Mouse (Mus musculus) lung, embryonic 15.5 days (tissue): Measurements from ENCODE around the gene Clic6. TPM values are rescaled to one million over a fixed set of nuclear protein-coding genes. Genes with fewer than 3 reads are reported as not detected.

Source experiments
- ATAC-seq: fragments of 200-750 bp; cut with Nextera tagmentation; 2 replicates; pipeline ENCODE4 v1.8.0; 2017; ENCODE audit warnings: moderate number of reproducible peaks, borderline replicate concordance; ENCODE audit not compliant: low FRiP score, low TSS enrichment; ENCODE audit errors: extremely low read depth
- H3K27ac ChIP-seq: fragments of 300-500 bp; sonication (generic); 2 replicates; pipeline ENCODE4 v1.5.1; 2015; ENCODE audit warnings: moderate library complexity, mild to moderate bottlenecking, inconsistent platforms
- H3K27me3 ChIP-seq: fragments of 300-500 bp; sonication (generic); 2 replicates; pipeline ENCODE4 v1.6.1; 2015; ENCODE audit warnings: inconsistent platforms
- H3K36me3 ChIP-seq: fragments of 300-500 bp; sonication (generic); 2 replicates; pipeline ENCODE4 v1.6.1; 2015; ENCODE audit warnings: inconsistent platforms
- H3K4me1 ChIP-seq: fragments of 300-500 bp; sonication (generic); 2 replicates; pipeline ENCODE4 v1.6.1; 2015; ENCODE audit warnings: inconsistent platforms
- H3K4me2 ChIP-seq: fragments of 300-500 bp; sonication (generic); 2 replicates; pipeline ENCODE4 v1.6.1; 2015; ENCODE audit warnings: inconsistent platforms, mild to moderate bottlenecking, moderate library complexity
- H3K4me3 ChIP-seq: fragments of 300-500 bp; sonication (generic); 2 replicates; pipeline ENCODE4 v1.5.1; 2015; ENCODE audit warnings: mild to moderate bottlenecking, inconsistent platforms
- H3K9ac ChIP-seq: fragments of 300-500 bp; sonication (generic); 2 replicates; pipeline ENCODE4 v1.6.1; 2015; ENCODE audit warnings: inconsistent platforms
- H3K9me3 ChIP-seq: fragments of 300-500 bp; sonication (generic); 2 replicates; pipeline ENCODE4 v1.6.1; 2016; ENCODE audit warnings: inconsistent platforms
- WGBS: fragments of 180-500 bp; shearing (Covaris S2); methylation state at CpG from one replicate; pipeline ENCODE4 v1.1.7; 2015; 5-methylcytosine and 5-hydroxymethylcytosine counted together
- polyA plus RNA-seq: library from polyadenylated mRNA; unstranded; fragments of >200 nt; fragmentation: Nextera tagmentation; extraction: Ambion mirVana; gene quantifications from 2 replicates; pipeline ENCODE4 v1.2.1, GENCODE M21; 2015

The Clic6 gene
- polyA plus RNA-seq, 1 experiment from 2014 or later = 22.1 TPM

GRCm38 (mm10) chr16:92544264-92544663 lies 58.7 kb downstream of the Clic6 start:
- Histone ChIP-seq H3K27me3 (no peaks in the 10 kb centered on the region), H3K4me3 (no peak overlapping the region), H3K4me1 (no peaks in the 10 kb centered on the region), H3K36me3 (no peaks in the 10 kb centered on the region), H3K9ac (no peak overlapping the region), H3K27ac (no peak overlapping the region), H3K9me3 (no peaks in the 10 kb centered on the region), H3K4me2 (no peak overlapping the region)
- WGBS = 54% methylated on average over 1 of the region's 1 CpGs
- no peak for ATAC-seq

GRCm38 (mm10) chr16:92548651-92549050 lies 63.1 kb downstream of the Clic6 start:
- H3K36me3 ChIP-seq = no peaks in the 10 kb centered on the region
- no peak overlapping the region for H3K4me3 ChIP-seq
- H3K27ac ChIP-seq = no peak overlapping the region
- WGBS = 86% methylated on average over 9 of the region's 9 CpGs
- no peaks in the 10 kb centered on the region for H3K9me3 ChIP-seq
- H3K4me2 ChIP-seq = no peak overlapping the region
- no peaks in the 10 kb centered on the region for H3K4me1 ChIP-seq
- H3K27me3 ChIP-seq = no peaks in the 10 kb centered on the region
- no peak for ATAC-seq
- no peak overlapping the region for H3K9ac ChIP-seq

- H3K4me2 ChIP-seq = no peak overlapping the region
- ATAC-seq = no peak
- H3K36me3 ChIP-seq = no peaks in the 10 kb centered on the region
- WGBS = 71% methylated on average over 13 of the region's 13 CpGs
- no peaks in the 10 kb centered on the region for H3K9me3 ChIP-seq
- no peaks in the 10 kb centered on the region for H3K4me1 ChIP-seq
- H3K27ac ChIP-seq = no peak overlapping the region
- no peak overlapping the region for H3K9ac ChIP-seq
- H3K27me3 ChIP-seq = no peaks in the 10 kb centered on the region
- no peak overlapping the region for H3K4me3 ChIP-seq
Observed at GRCm38 (mm10) chr16:92551266-92552105, 66.0 kb downstream of the Clic6 start.

GRCm38 (mm10) chr16:92552106-92552382 lies 66.5 kb downstream of the Clic6 start:
- Histone ChIP-seq H3K4me1 (no peaks in the 10 kb centered on the region), H3K4me3 (no peak overlapping the region), H3K27me3 (no peaks in the 10 kb centered on the region), H3K27ac (no peak overlapping the region), H3K36me3 (no peaks in the 10 kb centered on the region), H3K4me2 (no peak overlapping the region), H3K9me3 (no peaks in the 10 kb centered on the region), H3K9ac (no peak overlapping the region)
- 39% methylated on average over 9 of the region's 9 CpGs for WGBS
- no peak for ATAC-seq

- Histone ChIP-seq H3K9me3 (no peaks in the 10 kb centered on the region), H3K4me3 (no peak overlapping the region), H3K27me3 (no peaks in the 10 kb centered on the region), H3K36me3 (no peaks in the 10 kb centered on the region), H3K4me1 (no peaks in the 10 kb centered on the region), H3K27ac (no peak overlapping the region), H3K4me2 (no peak overlapping the region), H3K9ac (no peak overlapping the region)
- ATAC-seq = no peak
- 26% methylated on average over 11 of the region's 11 CpGs for WGBS
Observed at GRCm38 (mm10) chr16:92552858-92553257, 67.3 kb downstream of the Clic6 start.

GRCm38 (mm10) chr16:92555051-92555450 lies 69.5 kb downstream of the Clic6 start:
- ATAC-seq = no peak
- H3K4me2 ChIP-seq = no peak overlapping the region
- no peaks in the 10 kb centered on the region for H3K36me3 ChIP-seq
- WGBS = 72% methylated on average over 1 of the region's 1 CpGs
- no peak overlapping the region for H3K9ac ChIP-seq
- H3K27me3 ChIP-seq = no peaks in the 10 kb centered on the region
- H3K4me1 ChIP-seq = no peaks in the 10 kb centered on the region
- H3K9me3 ChIP-seq = no peaks in the 10 kb centered on the region
- no peak overlapping the region for H3K27ac ChIP-seq
- no peak overlapping the region for H3K4me3 ChIP-seq

- Histone ChIP-seq H3K4me1 (peaks cover 5% of the 10 kb centered on the region; the same call in 1 of the 2 replicates), H3K27ac (no peak overlapping the region), H3K9ac (no peak overlapping the region), H3K9me3 (no peaks in the 10 kb centered on the region), H3K4me2 (peak overlapping the region; percentile 35), H3K4me3 (no peak overlapping the region), H3K36me3 (no peaks in the 10 kb centered on the region), H3K27me3 (no peaks in the 10 kb centered on the region)
- 27% methylated on average over 11 of the region's 11 CpGs for WGBS
- ATAC-seq = no peak
Observed at GRCm38 (mm10) chr16:92565291-92565690, 79.8 kb downstream of the Clic6 start.

- Histone ChIP-seq H3K36me3 (no peaks in the 10 kb centered on the region), H3K27me3 (no peaks in the 10 kb centered on the region), H3K9me3 (no peaks in the 10 kb centered on the region), H3K9ac (no peak overlapping the region), H3K4me2 (peak overlapping the region; percentile 35), H3K4me3 (no peak overlapping the region), H3K4me1 (peaks cover 5% of the 10 kb centered on the region; the same call in 1 of the 2 replicates), H3K27ac (no peak overlapping the region)
- WGBS = under 1% methylated on average over 6 of the region's 6 CpGs
- peak; percentile 43; the same call in 1 of the 2 replicates for ATAC-seq
Observed at GRCm38 (mm10) chr16:92565708-92566107, 80.2 kb downstream of the Clic6 start.

GRCm38 (mm10) chr16:92566146-92566545 lies 80.6 kb downstream of the Clic6 start:
- no peak overlapping the region for H3K9ac ChIP-seq
- H3K27ac ChIP-seq = no peak overlapping the region
- no peaks in the 10 kb centered on the region for H3K36me3 ChIP-seq
- H3K9me3 ChIP-seq = no peaks in the 10 kb centered on the region
- peaks cover 5% of the 10 kb centered on the region; the same call in 1 of the 2 replicates for H3K4me1 ChIP-seq
- no peak overlapping the region for H3K4me3 ChIP-seq
- ATAC-seq = no peak
- WGBS = 13% methylated on average over 5 of the region's 5 CpGs
- H3K27me3 ChIP-seq = no peaks in the 10 kb centered on the region
- peak overlapping the region; percentile 35 for H3K4me2 ChIP-seq

- Histone ChIP-seq H3K9ac (no peak overlapping the region), H3K4me3 (no peak overlapping the region), H3K4me1 (peaks cover 6% of the 10 kb centered on the region; the same call in 1 of the 2 replicates), H3K36me3 (no peaks in the 10 kb centered on the region), H3K4me2 (no peak overlapping the region), H3K27ac (no peak overlapping the region), H3K9me3 (no peaks in the 10 kb centered on the region), H3K27me3 (no peaks in the 10 kb centered on the region)
- WGBS = 90% methylated on average over 11 of the region's 11 CpGs
- ATAC-seq = no peak
Observed at GRCm38 (mm10) chr16:92571246-92571645, 85.7 kb downstream of the Clic6 start.

GRCm38 (mm10) chr16:92573193-92573592 lies 87.7 kb downstream of the Clic6 start:
- Histone ChIP-seq H3K36me3 (no peaks in the 10 kb centered on the region), H3K4me1 (peaks cover 6% of the 10 kb centered on the region; the same call in 1 of the 2 replicates), H3K4me3 (no peak overlapping the region), H3K9me3 (no peaks in the 10 kb centered on the region), H3K27me3 (no peaks in the 10 kb centered on the region), H3K9ac (no peak overlapping the region), H3K4me2 (no peak overlapping the region), H3K27ac (no peak overlapping the region; the same call in 1 of the 2 replicates)
- 41% methylated on average over 4 of the region's 4 CpGs for WGBS
- no peak for ATAC-seq

- ATAC-seq = no peak
- Histone ChIP-seq H3K27me3 (no peaks in the 10 kb centered on the region), H3K9ac (no peak overlapping the region), H3K4me3 (no peak overlapping the region), H3K4me2 (no peak overlapping the region), H3K27ac (no peak overlapping the region), H3K4me1 (peaks cover 13% of the 10 kb centered on the region; the same call in 1 of the 2 replicates), H3K9me3 (no peaks in the 10 kb centered on the region), H3K36me3 (no peaks in the 10 kb centered on the region)
- 68% methylated on average over 10 of the region's 10 CpGs for WGBS
Observed at GRCm38 (mm10) chr16:92575792-92576191, 90.3 kb downstream of the Clic6 start.
